Mouse (Mus musculus): ENCODE results near the gene Smoc2. TPM values are rescaled to one million over a fixed set of nuclear protein-coding genes. Genes with fewer than 3 reads are reported as not detected.

Gene Smoc2
- total RNA-seq, 4 experiments from 2014 or later, result 29.1 to 46.6 (median 31.3) TPM

GRCm38 (mm10) chr17:14280425-14280833, 1.1 kb downstream of the Smoc2 start:
- DNase-seq, result no peak

GRCm38 (mm10) chr17:14288015-14288616, 8.8 kb downstream of the Smoc2 start:
- DNase-seq, result peak; percentile 24

- DNase-seq, result no peak
Measured at GRCm38 (mm10) chr17:14293617-14294016, 14.3 kb downstream of the Smoc2 start.

- no peak for DNase-seq
Measured at GRCm38 (mm10) chr17:14295146-14295545, 15.8 kb downstream of the Smoc2 start.

GRCm38 (mm10) chr17:14300361-14300760, 21.1 kb downstream of the Smoc2 start:
- DNase-seq, result no peak

GRCm38 (mm10) chr17:14301491-14302344, 22.4 kb downstream of the Smoc2 start:
- DNase-seq, result no peak

- DNase-seq, result no peak
Measured at GRCm38 (mm10) chr17:14302356-14302755, 23.1 kb downstream of the Smoc2 start.

- DNase-seq, result no peak
Measured at GRCm38 (mm10) chr17:14303722-14304121, 24.4 kb downstream of the Smoc2 start.

- no peak for DNase-seq
Measured at GRCm38 (mm10) chr17:14309884-14310283, 30.6 kb downstream of the Smoc2 start.

- DNase-seq, result no peak
Measured at GRCm38 (mm10) chr17:14312440-14312839, 33.1 kb downstream of the Smoc2 start.

- no peak for DNase-seq
Measured at GRCm38 (mm10) chr17:14314308-14314707, 35.0 kb downstream of the Smoc2 start.

GRCm38 (mm10) chr17:14316536-14316935, 37.2 kb downstream of the Smoc2 start:
- DNase-seq, result no peak

- DNase-seq, result no peak
Measured at GRCm38 (mm10) chr17:14317439-14317838, 38.1 kb downstream of the Smoc2 start.

- no peak for DNase-seq
Measured at GRCm38 (mm10) chr17:14326156-14326555, 46.9 kb downstream of the Smoc2 start.

GRCm38 (mm10) chr17:14328037-14328436, 48.7 kb downstream of the Smoc2 start:
- no peak for DNase-seq

GRCm38 (mm10) chr17:14330498-14330897, 51.2 kb downstream of the Smoc2 start:
- no peak for DNase-seq

GRCm38 (mm10) chr17:14339932-14340557, 60.7 kb downstream of the Smoc2 start:
- DNase-seq, result no peak

- no peak for DNase-seq
Measured at GRCm38 (mm10) chr17:14340736-14341135, 61.4 kb downstream of the Smoc2 start.

- DNase-seq, result no peak
Measured at GRCm38 (mm10) chr17:14342511-14342910, 63.2 kb downstream of the Smoc2 start.

GRCm38 (mm10) chr17:14343442-14343841, 64.1 kb downstream of the Smoc2 start:
- DNase-seq, result no peak

GRCm38 (mm10) chr17:14345556-14345955, 66.2 kb downstream of the Smoc2 start:
- DNase-seq, result no peak

- no peak for DNase-seq
Measured at GRCm38 (mm10) chr17:14346891-14347290, 67.6 kb downstream of the Smoc2 start.

- no peak for DNase-seq
Measured at GRCm38 (mm10) chr17:14349086-14349814, 69.9 kb downstream of the Smoc2 start.
